Mouse (Mus musculus): ENCODE data around the gene Mfsd9.
"Not testable (repeated sequence)": the region's sequence is repeated elsewhere in the genome, so short reads cannot be mapped to it uniquely, and the experiment has no call there.

Gene Mfsd9

DNA sequence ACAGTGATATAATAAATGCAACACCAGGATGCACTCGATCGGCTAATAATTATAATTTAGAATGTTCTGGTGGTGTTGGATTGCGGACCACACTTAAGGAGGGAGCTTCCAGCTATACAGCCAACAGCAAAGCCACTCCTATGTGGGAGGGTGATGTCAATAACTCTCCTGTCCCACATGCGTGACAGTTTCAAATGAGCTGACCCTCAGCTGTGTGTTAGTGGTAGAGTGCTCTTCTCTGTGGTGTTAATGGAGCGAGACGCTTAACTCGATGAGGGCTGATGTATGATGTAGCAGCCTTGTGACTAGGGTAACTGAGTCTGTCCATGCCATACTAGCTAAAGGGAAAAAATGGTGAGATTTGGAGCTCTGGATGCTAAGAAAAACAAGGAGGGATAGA is 7.0 kb downstream of the Mfsd9 start:
- no peak for DNase-seq (ENCODE audit: low read depth, low spot score)

GRCm38 (mm10) chr1:40776763-40777162 is 13.7 kb downstream of the Mfsd9 start:
- DNase-seq (ENCODE audit: low read depth, low spot score): no peak

DNA sequence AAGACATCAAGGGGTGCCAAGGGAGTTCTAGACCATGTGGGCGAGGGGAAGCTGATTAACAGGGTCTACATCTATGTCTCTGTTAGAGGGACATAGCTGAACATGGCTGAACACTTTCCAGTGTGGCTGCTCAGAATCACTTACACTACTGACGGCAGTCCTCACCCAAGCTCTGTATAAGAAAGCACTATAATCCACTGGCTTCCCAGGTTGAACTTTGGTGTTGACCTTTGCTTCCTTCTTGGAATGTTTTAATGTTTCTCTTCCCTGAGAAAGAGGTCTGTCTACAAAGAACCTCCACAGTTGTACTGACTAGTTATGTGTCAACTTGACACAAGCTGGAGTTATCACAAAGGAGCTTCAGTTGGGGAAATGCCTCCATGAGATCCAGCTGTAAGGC is 14.4 kb downstream of the Mfsd9 start:
- DNase-seq (ENCODE audit: low read depth, low spot score): no peak

GRCm38 (mm10) chr1:40774040-40774439 is 16.4 kb downstream of the Mfsd9 start:
- no peak for DNase-seq (ENCODE audit: low read depth, low spot score)

GRCm38 (mm10) chr1:40773234-40773633 is 17.3 kb downstream of the Mfsd9 start:
- no peak for DNase-seq (ENCODE audit: low read depth, low spot score)

DNA sequence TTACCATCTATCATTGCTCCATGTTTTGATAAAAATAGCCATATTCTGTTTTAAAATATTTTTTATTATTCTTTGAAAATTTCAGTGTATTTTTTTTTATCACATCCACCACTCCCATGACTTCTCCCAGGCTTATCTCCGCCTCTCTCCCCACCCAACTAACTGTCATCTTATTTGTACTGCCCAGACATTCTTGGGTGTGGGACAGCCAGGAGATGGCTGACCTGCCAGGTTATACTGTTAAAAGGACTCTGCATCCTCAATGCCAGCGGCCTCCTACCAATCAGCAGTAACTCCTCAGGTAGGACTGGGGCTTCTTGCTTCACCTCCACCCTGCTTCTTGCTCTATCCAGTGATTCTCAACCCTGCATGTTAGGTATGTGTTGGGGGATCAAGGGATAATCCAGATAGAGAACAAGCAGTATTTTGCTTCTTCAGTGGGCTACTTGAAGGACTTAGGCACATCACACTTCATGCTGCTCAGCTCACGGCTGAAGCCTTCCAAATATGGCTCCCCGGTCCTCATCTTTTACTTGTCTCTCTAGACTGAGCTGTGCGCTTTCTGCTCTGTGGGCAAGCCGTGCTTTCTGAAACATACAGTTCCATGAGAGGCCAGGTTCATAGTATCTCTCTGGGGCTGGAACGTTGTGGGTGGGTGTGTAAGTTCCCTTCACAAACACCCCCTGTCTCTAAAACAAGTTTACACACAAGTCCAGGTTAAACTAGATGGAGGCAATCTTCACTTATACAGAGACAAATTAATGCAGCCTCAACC is 19.1 kb downstream of the Mfsd9 start:
- no peak for DNase-seq (ENCODE audit: low read depth, low spot score)

- DNase-seq (ENCODE audit: low read depth, low spot score): no peak
These were observed 21.1 kb downstream of the Mfsd9 start for GRCm38 (mm10) chr1:40769331-40769894.

- DNase-seq (ENCODE audit: low read depth, low spot score): no peak
These were observed 21.9 kb downstream of the Mfsd9 start for GRCm38 (mm10) chr1:40768606-40769005.

GRCm38 (mm10) chr1:40767588-40767987 is 22.9 kb downstream of the Mfsd9 start:
- no peak for DNase-seq (ENCODE audit: low read depth, low spot score)

- DNase-seq (ENCODE audit: low read depth, low spot score): no peak
These were observed 25.0 kb downstream of the Mfsd9 start for GRCm38 (mm10) chr1:40765521-40765920.

DNA sequence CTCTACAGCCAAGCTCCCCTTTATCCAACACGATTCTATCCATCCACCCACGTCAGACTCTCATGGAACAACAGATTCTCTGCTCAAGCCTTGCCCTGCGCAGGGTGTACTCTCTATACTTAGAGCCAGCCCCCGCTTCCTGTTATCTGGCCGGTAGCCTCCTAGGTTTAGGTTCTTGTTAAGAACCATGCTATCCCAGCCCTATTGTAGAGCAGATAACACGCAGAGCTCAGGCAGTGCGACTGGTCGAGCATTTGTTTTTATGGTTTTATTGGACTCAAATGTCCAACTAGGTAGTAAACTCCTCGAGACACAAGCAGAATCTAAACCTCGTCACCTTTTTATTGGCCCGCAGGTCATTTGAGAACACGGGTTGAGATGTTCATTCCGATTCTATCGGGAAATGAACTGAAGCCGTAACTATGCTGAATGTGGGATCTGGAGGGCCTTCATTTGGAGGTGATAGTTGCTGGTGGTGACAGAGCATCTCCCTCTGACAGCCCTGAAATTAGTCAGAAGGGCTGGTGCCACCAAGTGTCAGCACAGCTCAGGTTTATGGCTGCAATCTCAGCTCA is 25.7 kb downstream of the Mfsd9 start:
- DNase-seq (ENCODE audit: low read depth, low spot score): no peak

DNA sequence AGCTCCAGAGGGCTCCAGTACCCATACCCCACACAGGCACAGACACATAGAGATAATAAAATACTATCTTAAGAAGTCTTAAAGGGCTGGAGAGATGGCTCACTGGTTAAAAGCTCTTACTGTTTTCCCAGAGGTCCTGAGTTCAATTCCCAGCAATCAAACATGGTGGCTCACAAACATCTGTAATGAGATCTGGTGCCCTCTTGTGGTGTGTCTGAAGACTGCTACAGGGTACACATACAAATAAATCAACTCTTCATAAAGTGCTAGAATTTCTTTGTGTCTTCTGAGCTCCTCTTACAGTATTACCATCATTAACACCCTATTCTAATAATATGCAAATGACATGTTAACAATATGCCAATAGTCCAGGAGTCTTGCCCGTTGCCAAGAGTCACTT is 26.4 kb downstream of the Mfsd9 start:
- no peak for DNase-seq (ENCODE audit: low read depth, low spot score)

DNA sequence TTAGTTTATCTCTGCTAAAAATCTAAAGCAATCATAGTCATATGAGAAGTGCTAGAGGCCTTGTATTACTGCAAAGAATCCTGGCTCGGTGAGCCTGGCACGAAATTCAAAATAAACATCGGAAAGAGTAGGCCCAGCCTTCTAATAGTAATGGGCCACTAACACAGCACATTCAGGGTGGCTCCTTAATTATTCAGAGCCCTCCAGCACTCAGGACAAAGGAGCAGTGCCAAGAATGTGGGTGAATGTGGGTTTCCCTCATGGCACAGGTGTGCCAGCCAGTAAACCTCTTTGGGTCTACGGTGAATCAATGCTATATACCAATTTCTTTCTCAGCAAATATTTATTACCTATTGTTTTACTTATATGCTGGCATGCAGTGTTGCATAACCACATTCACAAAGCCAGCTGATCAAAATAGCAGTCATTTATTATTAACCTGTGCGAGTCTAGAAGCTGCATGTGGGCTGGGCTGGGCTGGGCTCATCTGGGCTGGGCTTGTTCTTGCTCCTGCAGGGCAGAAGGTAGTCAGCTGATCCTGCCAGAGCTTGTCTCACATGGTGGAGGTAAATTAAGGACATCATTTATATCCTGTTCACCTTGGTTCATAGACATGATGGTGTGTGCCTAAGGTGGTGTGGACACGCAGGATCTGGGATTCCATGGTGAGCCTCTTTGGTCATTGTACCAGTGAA is 30.6 kb downstream of the Mfsd9 start:
- no peak for DNase-seq (ENCODE audit: low read depth, low spot score)

GRCm38 (mm10) chr1:40746089-40746488 is 44.4 kb downstream of the Mfsd9 start:
- no peak for DNase-seq (ENCODE audit: low read depth, low spot score)

DNA sequence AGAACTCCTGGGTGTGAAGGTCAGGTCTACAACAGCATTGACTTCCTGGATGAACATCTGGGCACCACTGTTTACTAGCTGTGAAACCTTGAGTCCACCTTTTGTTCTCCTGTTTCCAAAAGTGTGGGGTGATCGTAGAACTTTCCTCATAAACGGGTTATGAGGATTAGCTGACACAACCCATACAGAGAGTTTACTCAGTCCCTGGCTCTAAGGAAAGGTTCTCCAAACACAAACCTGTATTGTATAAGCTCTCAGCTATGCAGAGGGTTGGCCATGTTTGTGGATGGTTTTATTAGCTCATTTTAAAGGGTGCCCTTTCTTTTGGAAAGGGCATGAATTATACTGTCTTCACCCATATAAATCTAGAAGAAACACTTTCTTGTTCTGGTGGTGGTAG is 49.7 kb downstream of the Mfsd9 start:
- DNase-seq (ENCODE audit: low read depth, low spot score): no peak

DNA sequence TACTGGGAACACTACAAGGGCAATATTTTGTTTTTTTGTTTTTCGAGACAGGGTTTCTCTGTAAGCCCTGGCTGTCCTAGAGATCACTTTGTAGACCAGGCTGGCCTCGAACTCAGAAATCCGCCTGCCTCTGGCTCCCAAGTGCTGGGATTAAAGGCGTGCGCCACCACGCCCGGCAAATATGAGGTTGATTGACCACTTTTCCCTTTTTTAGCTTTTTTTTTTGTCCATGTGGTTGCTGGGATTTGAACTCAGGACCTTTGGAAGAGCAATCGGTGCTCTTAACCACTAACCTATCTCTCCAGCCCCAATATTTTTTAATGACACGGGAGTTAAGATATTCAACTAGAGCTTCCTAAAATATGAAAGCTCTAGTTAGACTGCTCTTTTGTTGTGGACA is 52.2 kb downstream of the Mfsd9 start:
- DNase-seq (ENCODE audit: low read depth, low spot score): not testable (repeated sequence)

GRCm38 (mm10) chr1:40737671-40738070 is 52.8 kb downstream of the Mfsd9 start:
- no peak for DNase-seq (ENCODE audit: low read depth, low spot score)

- DNase-seq (ENCODE audit: low read depth, low spot score): no peak
These were observed 61.9 kb downstream of the Mfsd9 start for GRCm38 (mm10) chr1:40728636-40729035.

DNA sequence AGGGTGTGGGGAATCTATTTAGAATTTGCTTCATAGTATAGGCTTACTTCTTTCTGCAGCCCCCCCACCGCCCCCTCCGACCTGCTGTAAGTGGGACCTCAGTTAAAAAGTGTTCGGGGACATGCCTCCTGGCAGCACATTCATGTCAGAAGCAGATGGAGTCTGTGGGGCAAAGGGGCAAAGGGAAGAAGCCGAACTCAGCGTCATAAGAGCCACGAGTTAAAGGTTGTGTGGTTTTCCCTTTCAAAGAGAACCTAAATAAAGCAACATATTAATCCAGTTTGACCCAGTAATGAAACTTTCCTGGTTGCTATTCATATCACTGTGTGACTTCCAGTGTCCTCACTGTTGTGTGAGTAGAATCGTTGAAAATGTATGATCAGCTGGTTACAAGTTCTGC is 63.1 kb downstream of the Mfsd9 start:
- DNase-seq (ENCODE audit: low read depth, low spot score): no peak

GRCm38 (mm10) chr1:40726051-40726450 is 64.4 kb downstream of the Mfsd9 start:
- no peak for DNase-seq (ENCODE audit: low read depth, low spot score)
